Mouse (Mus musculus) ES-CJ7 (cell line): ENCODE results near the gene Birc6.
A peak's percentile ranks its signal among the peaks of the same experiment; 100 is the strongest.

Experiments used
- DNase-seq: peaks from one replicate; pipeline ENCODE4 v3.0.0; 2011; ENCODE audit warnings: low read depth, low spot score

Gene Birc6

GRCm38 (mm10) chr17:74527729-74528607 is at the start of gene Birc6:
Birc6 (plus strand) TSS chr17:74528295.
- peak; percentile 98 for DNase-seq

GRCm38 (mm10) chr17:74480361-74481069 is 47.6 kb upstream of the Birc6 start:
- DNase-seq, result no peak

- DNase-seq, result peak; percentile 94
Observed at GRCm38 (mm10) chr17:74489024-74489900, 38.8 kb upstream of the Birc6 start, which contains the start of gene Yipf4. Yipf4 (plus strand) TSS chr17:74489493.

- no peak for DNase-seq
Observed at GRCm38 (mm10) chr17:74489901-74490220, 38.2 kb upstream of the Birc6 start.

GRCm38 (mm10) chr17:74491565-74491964 is 36.5 kb upstream of the Birc6 start:
- DNase-seq, result no peak

GRCm38 (mm10) chr17:74500204-74500603 is 27.9 kb upstream of the Birc6 start:
- no peak for DNase-seq

GRCm38 (mm10) chr17:74501085-74501484 is 27.0 kb upstream of the Birc6 start:
- DNase-seq, result no peak

GRCm38 (mm10) chr17:74507934-74508333 is 20.2 kb upstream of the Birc6 start:
- DNase-seq, result no peak

- no peak for DNase-seq
Observed at GRCm38 (mm10) chr17:74508600-74508999, 19.5 kb upstream of the Birc6 start.

- DNase-seq, result no peak
Observed at GRCm38 (mm10) chr17:74512308-74512707, 15.8 kb upstream of the Birc6 start.

- DNase-seq, result peak; percentile 79
Observed at GRCm38 (mm10) chr17:74522797-74523723, 5.0 kb upstream of the Birc6 start.

GRCm38 (mm10) chr17:74526117-74526516 is 2.0 kb upstream of the Birc6 start:
- DNase-seq, result no peak

- DNase-seq, result peak; percentile 73
Observed at GRCm38 (mm10) chr17:74526806-74527653, 1.1 kb upstream of the Birc6 start.

GRCm38 (mm10) chr17:74528648-74529532 is 795 bp downstream of the Birc6 start:
- DNase-seq, result no peak

- DNase-seq, result no peak
Observed at GRCm38 (mm10) chr17:74529533-74529824, 1.4 kb downstream of the Birc6 start.

- peak; percentile 55 for DNase-seq
Observed at GRCm38 (mm10) chr17:74534971-74535370, 6.9 kb downstream of the Birc6 start.

GRCm38 (mm10) chr17:74537526-74537925 is 9.4 kb downstream of the Birc6 start:
- DNase-seq, result no peak

- no peak for DNase-seq
Observed at GRCm38 (mm10) chr17:74543615-74544014, 15.5 kb downstream of the Birc6 start.

GRCm38 (mm10) chr17:74554118-74554517 is 26.0 kb downstream of the Birc6 start:
- DNase-seq, result no peak
